Mouse (Mus musculus) testis, adult 2 months (tissue): ENCODE measurements around the gene U2af1. TPM values are rescaled to one million over a fixed set of nuclear protein-coding genes. Genes with fewer than 3 reads are reported as not detected.

Source experiments
- H3K27ac ChIP-seq: fragments of 200-500 bp; 2 replicates; pipeline ENCODE4 v1.5.1; 2012; ENCODE audit warnings: low read depth, low read length; ENCODE audit not compliant: control insufficient read depth, insufficient read depth
- H3K27me3 ChIP-seq: fragments of 200-500 bp; 2 replicates; pipeline ENCODE4 v1.6.1; 2012; ENCODE audit warnings: mild to moderate bottlenecking, low read length, moderate library complexity; ENCODE audit not compliant: control insufficient read depth, insufficient read depth
- H3K36me3 ChIP-seq: fragments of 200-500 bp; 2 replicates; pipeline ENCODE4 v1.6.1; 2012; ENCODE audit warnings: mild to moderate bottlenecking, low read length; ENCODE audit not compliant: control insufficient read depth, insufficient read depth
- H3K4me1 ChIP-seq: fragments of 200-500 bp; 2 replicates; pipeline ENCODE4 v1.6.1; 2012; ENCODE audit warnings: low read length; ENCODE audit not compliant: control insufficient read depth, insufficient read depth
- H3K4me3 ChIP-seq: fragments of 200-500 bp; 2 replicates; pipeline ENCODE4 v1.5.1; 2012; ENCODE audit warnings: low read depth, mild to moderate bottlenecking, low read length, moderate library complexity, mixed read lengths; ENCODE audit not compliant: control insufficient read depth
- CTCF ChIP-seq: fragments of 200-500 bp; IDR thresholded peaks from 2 replicates; pipeline ENCODE4 v1.5.1; 2012; ENCODE audit warnings: low read depth, mild to moderate bottlenecking, inconsistent platforms, low read length, moderate library complexity; ENCODE audit not compliant: control insufficient read depth, insufficient read depth, insufficient replicate concordance
- POLR2A ChIP-seq: fragments of 200-500 bp; IDR thresholded peaks from 2 replicates; pipeline ENCODE4 v1.6.1; 2012; ENCODE audit warnings: low read depth, mild to moderate bottlenecking, inconsistent platforms, low read length, moderate library complexity; ENCODE audit not compliant: control insufficient read depth
- polyA plus RNA-seq: library from polyadenylated mRNA; depleted of rRNA; stranded (reverse); fragments of >200 nt; gene quantifications from 2 replicates; pipeline ENCODE4 v1.2.3, GENCODE M21; 2012; rRNA removed

U2af1 gene
- polyA plus RNA-seq, 1 experiment: 39.6 TPM

DNA sequence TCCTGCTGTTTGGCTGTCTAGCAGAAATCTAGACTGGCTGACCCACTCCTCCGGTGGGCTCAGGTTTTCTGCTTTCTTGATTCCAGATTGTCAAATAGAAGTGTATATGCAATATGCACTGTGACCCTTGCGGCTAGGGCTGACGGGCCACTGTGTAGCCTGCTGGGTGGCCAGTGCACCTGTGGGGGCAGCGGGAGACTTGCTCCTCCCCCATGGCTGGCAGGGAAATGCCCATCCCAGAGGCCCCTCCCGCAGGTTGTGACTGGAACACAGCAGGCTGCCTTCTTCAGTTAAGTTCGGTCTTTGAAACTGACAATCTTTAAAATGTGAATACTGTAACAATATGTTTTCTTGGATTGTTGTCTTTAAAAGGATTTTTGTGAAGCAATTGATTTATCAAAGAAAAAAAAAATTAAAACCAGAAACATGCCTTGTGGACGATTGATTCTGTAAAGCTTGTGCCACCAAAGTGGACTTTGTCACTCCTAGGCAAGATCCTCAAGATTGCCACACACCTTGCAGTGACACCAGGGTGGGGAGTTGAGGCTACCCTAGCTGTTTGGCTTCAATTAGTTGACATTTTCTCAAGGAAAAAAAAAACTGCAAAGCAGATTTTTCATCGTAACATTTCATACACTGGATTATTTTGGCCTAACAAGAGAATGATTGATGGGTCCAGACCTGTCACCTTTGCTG, 51.3 kb downstream of the U2af1 start:
- Histone ChIP-seq H3K4me3 (no peak overlapping the region), H3K4me1 (no peaks in the 10 kb centered on the region)

DNA sequence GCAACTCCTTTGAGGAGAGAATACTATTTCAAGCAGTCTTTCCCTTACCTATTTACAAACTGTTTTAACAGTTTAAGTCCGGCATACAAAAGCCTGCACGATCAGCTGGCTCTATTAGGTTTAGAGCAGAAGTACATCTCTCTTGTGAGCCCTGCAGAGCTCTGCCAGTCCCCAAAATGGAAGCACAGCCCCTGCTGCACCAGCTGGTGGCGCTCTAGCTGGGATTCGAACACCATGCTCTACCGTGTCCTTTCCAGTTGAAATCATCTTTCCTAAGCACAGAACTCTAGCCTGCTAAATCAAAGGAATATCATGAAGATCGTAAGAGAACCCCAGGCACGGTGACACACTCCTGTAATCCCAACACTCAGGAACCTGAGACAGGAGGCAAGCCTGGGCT, 52.3 kb downstream of the U2af1 start:
- Histone ChIP-seq H3K4me1 (no peaks in the 10 kb centered on the region), H3K27me3 (no peaks in the 10 kb centered on the region), H3K4me3 (no peak overlapping the region), H3K27ac (no peak overlapping the region), H3K36me3 (peaks cover 1% of the 10 kb centered on the region)
- no peak for TF ChIP-seq POLR2A
- TF ChIP-seq CTCF: peak; percentile 33; the same call in 1 of the 2 replicates

More for the DNA sequence above, 51.3 kb downstream of the U2af1 start:
- Histone ChIP-seq H3K36me3 (no peaks in the 10 kb centered on the region), H3K27me3 (no peaks in the 10 kb centered on the region), H3K27ac (no peak overlapping the region)
- no peak for TF ChIP-seq POLR2A
- TF ChIP-seq CTCF: no peak

DNA sequence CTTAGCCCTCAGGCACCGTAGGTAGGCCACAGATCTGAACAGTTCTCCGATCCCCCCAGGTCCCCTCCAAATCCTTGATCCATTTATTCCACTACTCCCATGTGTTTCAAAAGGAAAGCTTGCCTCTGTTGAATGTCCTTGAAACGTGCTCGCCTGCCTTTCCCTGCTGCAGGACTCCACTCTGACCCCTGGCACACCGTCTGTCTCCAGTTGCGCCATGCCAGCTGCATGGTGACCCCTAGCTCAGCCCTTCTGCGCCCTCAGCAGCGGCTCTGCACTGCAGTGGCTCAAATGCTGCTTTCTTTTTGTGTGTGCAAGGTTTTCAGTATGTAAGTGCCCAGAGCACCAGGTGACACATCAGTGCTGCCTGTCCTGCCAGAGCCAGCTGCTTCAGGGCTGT, 60.1 kb downstream of the U2af1 start:
- no peak overlapping the region for H3K4me3 ChIP-seq
- H3K4me1 ChIP-seq: no peaks in the 10 kb centered on the region
- peaks cover 1% of the 10 kb centered on the region for H3K36me3 ChIP-seq
- TF ChIP-seq CTCF (no peak), POLR2A (no peak)
- no peaks in the 10 kb centered on the region for H3K27me3 ChIP-seq
- no peak overlapping the region for H3K27ac ChIP-seq

DNA sequence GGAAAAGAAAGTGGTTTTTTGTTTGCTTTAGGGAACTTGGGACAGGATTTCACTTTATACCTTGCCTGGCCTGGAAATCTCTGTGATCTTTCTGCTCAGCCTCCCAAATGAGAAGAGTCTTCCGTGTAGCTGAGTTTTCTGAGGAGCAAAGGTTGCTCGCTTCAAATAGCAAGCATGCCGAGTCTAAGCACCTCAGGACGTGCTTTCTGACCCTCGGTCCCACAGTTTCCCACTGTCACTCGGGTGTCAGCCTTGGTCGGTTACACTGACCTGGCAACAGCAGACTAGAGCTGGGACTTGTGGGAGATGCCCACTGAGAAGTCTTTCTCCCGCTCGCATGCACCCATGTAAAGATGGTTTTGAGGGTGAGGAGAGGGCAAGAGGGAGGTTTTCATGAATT, 60.7 kb downstream of the U2af1 start:
- no peaks in the 10 kb centered on the region for H3K4me1 ChIP-seq
- peaks cover 1% of the 10 kb centered on the region for H3K36me3 ChIP-seq
- no peak overlapping the region for H3K27ac ChIP-seq
- H3K4me3 ChIP-seq: no peak overlapping the region
- no peaks in the 10 kb centered on the region for H3K27me3 ChIP-seq
- TF ChIP-seq CTCF (no peak), POLR2A (no peak)

Other genes with a start within 250 kb of the U2af1 start
- gene Wdr4, start 138.9 kb downstream of the U2af1 start, polyA plus RNA-seq: 14.7 and 15.3 TPM in 2 replicates
- gene Ndufv3, start 138.8 kb downstream of the U2af1 start, polyA plus RNA-seq: 59.9 and 64.9 TPM in 2 replicates
- gene Pknox1, start 94.2 kb downstream of the U2af1 start, polyA plus RNA-seq: 53.9 and 55.7 TPM in 2 replicates
- 0.58 and 8.2 TPM in 2 replicates for gene Cbs, start 21.7 kb downstream of the U2af1 start, polyA plus RNA-seq
- not detected in 2 replicates for gene Cryaa, start 18.9 kb upstream of the U2af1 start, polyA plus RNA-seq
- gene Sik1, start 196.9 kb upstream of the U2af1 start, polyA plus RNA-seq: 19.2 and 26.4 TPM in 2 replicates